Mouse (Mus musculus) limb, embryonic 12.5 days (tissue): ENCODE measurements at regions not wholly inside any gene's neighbourhood (a gene's known extent, or its start where the extent isn't known, plus 50 kb on each side); places are given as distances from the start of the nearest gene placed in this dataset.

Experiments used
- ATAC-seq: fragments of 200-750 bp; cut with Nextera tagmentation; 2 replicates; pipeline ENCODE4 v1.8.0; 2017; ENCODE audit warnings: low read depth, moderate TSS enrichment; ENCODE audit not compliant: insufficient number of reproducible peaks, insufficient read depth, low FRiP score, low TSS enrichment
- H3K27ac ChIP-seq: fragments of 300-500 bp; sonication (generic); 2 replicates; pipeline ENCODE4 v1.5.1; 2016; ENCODE audit warnings: mild to moderate bottlenecking, moderate library complexity
- H3K27me3 ChIP-seq: fragments of 300-500 bp; sonication (generic); 2 replicates; pipeline ENCODE4 v1.6.1; 2016; ENCODE audit warnings: mild to moderate bottlenecking, moderate library complexity
- H3K36me3 ChIP-seq: fragments of 300-500 bp; sonication (generic); 2 replicates; pipeline ENCODE4 v1.6.1; 2016; ENCODE audit warnings: mild to moderate bottlenecking, moderate library complexity
- H3K4me1 ChIP-seq: fragments of 300-500 bp; sonication (generic); replicated peaks from 2 replicates; pipeline ENCODE4 v1.6.1; 2016
- H3K4me2 ChIP-seq: fragments of 300-500 bp; sonication (generic); 2 replicates; pipeline ENCODE4 v1.6.1; 2016; ENCODE audit warnings: mild to moderate bottlenecking, moderate library complexity
- H3K4me3 ChIP-seq: fragments of 300-500 bp; sonication (generic); replicated peaks from 2 replicates; pipeline ENCODE4 v1.5.1; 2016; ENCODE audit warnings: mild to moderate bottlenecking
- H3K9ac ChIP-seq: fragments of 300-500 bp; sonication (generic); replicated peaks from 2 replicates; pipeline ENCODE4 v1.6.1; 2016; ENCODE audit warnings: mild to moderate bottlenecking, moderate library complexity
- H3K9me3 ChIP-seq: fragments of 300-500 bp; sonication (generic); 2 replicates; pipeline ENCODE4 v1.6.1; 2016; ENCODE audit warnings: mild to moderate bottlenecking, moderate library complexity
- WGBS: fragments of 180-500 bp; shearing (Covaris S2); methylation state at CpG from one replicate; pipeline ENCODE4 v1.1.7; 2016; 5-methylcytosine and 5-hydroxymethylcytosine counted together

DNA sequence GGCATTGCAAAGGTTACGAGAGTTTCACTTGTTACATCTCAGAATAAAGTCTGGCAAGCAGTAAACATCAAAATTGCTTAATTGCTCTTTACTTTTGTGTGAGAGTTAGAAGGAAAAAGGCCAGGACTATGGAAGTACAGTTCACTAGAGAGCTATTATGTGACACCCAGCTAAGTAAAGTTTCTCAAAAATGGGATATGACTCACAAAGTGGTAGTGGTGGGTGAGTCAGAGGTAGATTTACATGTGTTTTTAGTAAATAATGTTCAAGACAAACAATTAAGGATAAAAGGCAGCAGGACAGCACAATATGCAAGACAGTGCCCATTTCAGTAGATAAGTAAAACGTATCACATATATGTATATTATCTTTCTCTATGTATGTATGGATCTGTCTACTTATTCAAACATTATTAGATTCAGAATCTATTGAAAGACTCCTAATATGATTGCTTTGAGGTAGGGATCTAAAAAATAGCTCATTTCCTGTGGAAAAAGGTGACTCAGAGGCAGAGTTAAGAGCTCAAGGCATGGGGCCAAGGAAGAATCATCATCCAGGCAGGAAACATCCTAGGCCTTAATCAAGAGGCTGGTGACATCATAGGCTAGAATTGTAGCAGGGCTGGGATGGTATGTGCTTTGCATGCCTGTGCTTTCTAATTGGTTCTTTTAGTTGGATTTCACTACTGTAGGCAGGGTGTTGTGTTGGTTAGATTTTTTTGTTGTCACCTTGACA is 211.2 kb downstream of the C1d start:
- Histone ChIP-seq H3K9ac (no peak overlapping the region), H3K36me3 (no peaks in the 10 kb centered on the region), H3K27ac (no peak overlapping the region), H3K4me3 (no peak overlapping the region), H3K27me3 (peaks cover 9% of the 10 kb centered on the region), H3K4me2 (no peak overlapping the region), H3K4me1 (no peaks in the 10 kb centered on the region), H3K9me3 (no peaks in the 10 kb centered on the region)
- 87% methylated on average over 2 of the region's 2 CpGs for WGBS
- ATAC-seq, result no peak

DNA sequence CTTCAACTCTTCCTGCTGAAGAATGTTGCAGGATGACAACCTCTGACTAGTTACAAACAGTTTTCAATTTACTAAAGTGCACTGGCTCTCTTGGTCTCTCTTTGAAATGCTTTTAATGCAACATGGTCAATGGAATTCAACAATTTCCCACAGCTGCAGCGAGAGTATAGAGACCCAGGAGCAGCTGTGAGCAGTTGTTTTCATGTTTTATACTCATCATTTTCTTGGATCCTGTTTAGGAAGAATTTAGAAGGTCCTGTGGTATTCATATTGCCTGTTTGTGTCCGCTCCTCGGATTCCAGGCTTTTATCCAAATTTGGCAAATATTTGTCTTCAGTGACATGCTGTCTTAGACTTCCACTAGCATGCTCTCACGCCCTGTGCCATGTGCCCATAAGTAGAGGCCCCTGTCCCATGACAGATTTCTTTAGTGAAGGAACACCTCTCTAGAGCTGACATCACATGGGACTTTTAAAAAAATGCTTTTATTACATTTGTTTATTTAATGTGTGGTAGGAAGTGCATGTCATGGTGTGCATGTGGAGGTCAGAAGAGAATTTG is 224.1 kb downstream of the C1d start:
- no peak overlapping the region for H3K4me2 ChIP-seq
- no peak overlapping the region for H3K9ac ChIP-seq
- H3K4me1 ChIP-seq, result no peaks in the 10 kb centered on the region
- ATAC-seq, result no peak
- H3K27me3 ChIP-seq, result no peaks in the 10 kb centered on the region
- no peak overlapping the region for H3K4me3 ChIP-seq
- no peaks in the 10 kb centered on the region for H3K36me3 ChIP-seq
- WGBS, result 78% methylated on average over 4 of the region's 4 CpGs
- no peak overlapping the region for H3K27ac ChIP-seq
- H3K9me3 ChIP-seq, result no peaks in the 10 kb centered on the region

DNA sequence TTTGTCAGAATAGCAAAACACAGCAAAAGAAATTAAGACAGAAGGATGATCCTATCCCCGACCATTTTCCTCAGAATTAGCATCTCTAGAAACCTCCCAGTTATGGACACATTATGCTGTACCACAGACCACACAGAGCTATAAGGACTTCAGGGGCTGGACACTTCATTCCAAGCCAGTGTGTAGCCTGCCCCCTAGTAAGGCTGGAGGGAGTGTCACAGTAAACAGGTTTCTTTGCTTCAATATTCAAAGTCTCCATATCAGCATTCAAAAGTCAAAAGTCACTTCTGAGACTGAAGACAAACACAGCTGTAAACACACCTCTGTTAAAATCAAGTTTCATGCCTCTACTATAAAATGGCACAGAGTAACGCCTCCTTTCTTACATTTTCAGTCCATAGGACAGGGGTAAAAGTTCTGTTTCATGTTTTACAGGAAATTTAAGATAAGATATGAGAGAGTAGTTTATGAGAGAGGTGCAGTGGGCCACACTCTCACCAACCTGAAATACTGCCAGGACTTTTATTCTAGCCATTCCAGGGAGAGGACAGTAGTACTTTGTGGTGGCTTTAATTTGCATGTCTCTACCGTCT is 226.6 kb downstream of the C1d start:
- Histone ChIP-seq H3K27me3 (no peaks in the 10 kb centered on the region), H3K4me1 (no peaks in the 10 kb centered on the region), H3K36me3 (no peaks in the 10 kb centered on the region), H3K27ac (no peak overlapping the region), H3K4me2 (no peak overlapping the region), H3K9me3 (no peaks in the 10 kb centered on the region), H3K9ac (no peak overlapping the region), H3K4me3 (no peak overlapping the region)
- ATAC-seq, result no peak
- WGBS, result 78% methylated on average over 3 of the region's 3 CpGs

DNA sequence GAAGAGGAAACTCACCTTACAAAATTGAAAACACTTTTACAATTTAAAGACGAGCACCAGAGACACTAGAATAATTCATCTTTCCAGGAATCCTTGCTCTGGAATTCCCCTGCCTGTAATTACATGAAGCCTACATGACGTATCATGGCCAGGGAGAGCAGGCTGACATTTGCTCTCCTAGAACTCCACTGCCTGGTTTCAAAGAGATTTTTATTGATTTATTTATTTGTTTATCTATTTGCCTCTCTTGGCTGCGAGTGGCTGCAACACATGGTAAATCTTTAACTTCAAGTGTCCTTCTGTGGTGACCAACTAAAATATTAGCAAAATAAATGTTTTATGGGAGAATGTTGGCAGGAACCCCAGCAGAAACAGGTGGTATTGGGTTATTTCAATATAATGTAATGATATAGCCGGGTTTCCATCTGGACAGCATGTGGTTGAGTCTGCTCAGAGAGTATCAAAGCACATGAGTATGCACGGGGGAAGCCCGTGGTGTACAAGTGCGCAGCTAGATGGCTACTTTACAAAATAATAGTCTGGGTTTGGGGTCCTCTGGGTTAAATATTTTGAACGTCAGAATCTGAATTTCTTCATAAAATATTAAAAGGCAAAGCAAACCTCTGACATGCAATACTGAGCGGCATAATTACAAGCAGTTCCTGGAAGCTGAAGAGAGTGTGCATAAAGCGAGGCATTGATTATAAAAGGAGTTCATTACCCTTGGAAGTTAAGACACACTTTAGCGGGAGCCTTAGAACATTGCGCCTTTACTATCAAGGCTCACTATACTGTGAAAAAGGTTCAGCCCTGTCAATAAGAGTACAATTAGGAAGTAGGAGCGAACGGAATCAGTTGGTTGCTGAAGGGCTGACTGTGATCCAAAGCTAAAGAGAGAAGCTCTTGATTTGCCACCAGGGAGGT is 244.0 kb downstream of the C1d start:
- 49% methylated on average over 14 of the region's 14 CpGs for WGBS
- Histone ChIP-seq H3K4me3 (no peak overlapping the region), H3K4me1 (peaks cover 10% of the 10 kb centered on the region; the same call in 1 of the 2 replicates), H3K9ac (no peak overlapping the region), H3K4me2 (no peak overlapping the region), H3K27ac (no peak overlapping the region; the same call in 1 of the 2 replicates), H3K27me3 (no peaks in the 10 kb centered on the region), H3K36me3 (no peaks in the 10 kb centered on the region), H3K9me3 (no peaks in the 10 kb centered on the region)
- peak; percentile 88 for ATAC-seq

DNA sequence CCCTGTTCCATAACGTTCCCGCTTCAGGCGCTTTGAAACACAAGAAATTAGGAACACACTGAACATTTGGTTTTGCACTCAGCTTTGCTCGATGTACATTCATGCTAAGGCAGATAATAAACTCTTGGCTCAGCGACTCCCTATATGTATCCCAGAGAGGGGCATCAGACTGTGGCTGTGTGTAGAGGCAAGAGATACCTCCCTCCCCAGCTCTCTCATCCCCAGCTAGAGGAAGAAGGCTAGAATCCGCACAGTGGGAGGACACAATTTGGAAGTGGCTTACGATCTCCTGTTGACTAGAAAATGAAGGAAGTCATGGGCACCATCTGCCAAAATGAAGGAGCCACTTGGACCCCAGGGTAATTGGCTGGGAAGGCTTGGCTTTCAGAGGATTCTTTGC is 244.7 kb downstream of the C1d start:
- no peak overlapping the region for H3K9ac ChIP-seq
- peaks cover 10% of the 10 kb centered on the region; the same call in 1 of the 2 replicates for H3K4me1 ChIP-seq
- no peak overlapping the region for H3K4me3 ChIP-seq
- 76% methylated on average over 7 of the region's 7 CpGs for WGBS
- H3K4me2 ChIP-seq, result no peak overlapping the region
- H3K9me3 ChIP-seq, result no peaks in the 10 kb centered on the region
- no peak overlapping the region; the same call in 1 of the 2 replicates for H3K27ac ChIP-seq
- no peaks in the 10 kb centered on the region for H3K36me3 ChIP-seq
- no peaks in the 10 kb centered on the region for H3K27me3 ChIP-seq
- no peak for ATAC-seq

DNA sequence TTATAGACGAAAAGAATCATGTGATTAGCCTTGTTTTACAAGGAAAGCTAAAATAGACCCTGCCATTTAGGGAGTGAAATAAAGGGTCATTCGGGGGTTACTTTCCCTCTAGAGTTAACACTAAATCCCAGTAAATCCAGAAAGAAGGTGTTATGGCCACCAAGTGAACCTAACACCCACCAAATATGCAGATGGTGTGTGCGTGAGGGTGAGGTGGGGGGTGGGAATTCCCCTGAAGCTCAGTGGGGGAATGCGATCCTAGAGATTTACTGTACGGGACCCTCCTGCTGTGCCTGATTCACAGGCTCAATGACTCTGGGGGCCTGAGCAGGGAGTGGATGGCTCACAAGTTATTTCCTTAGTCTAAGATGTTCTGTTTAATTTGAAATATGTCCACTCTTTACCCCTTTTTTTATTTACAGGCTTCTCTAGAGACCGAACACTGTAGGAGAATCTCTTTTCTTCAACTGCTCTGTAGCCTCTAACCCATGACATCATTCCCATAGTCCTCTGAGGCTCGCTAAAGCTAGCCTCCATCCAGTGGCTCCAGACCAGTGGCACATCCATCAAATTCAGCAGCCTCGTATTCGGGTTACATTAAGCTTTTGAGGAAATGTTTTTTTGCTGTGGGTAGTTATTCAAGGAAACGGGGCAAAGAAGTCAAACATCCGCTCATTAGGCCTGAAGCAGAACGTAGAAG is 265.0 kb downstream of the C1d start:
- Histone ChIP-seq H3K9me3 (no peaks in the 10 kb centered on the region), H3K9ac (no peak overlapping the region), H3K27me3 (peaks cover 4% of the 10 kb centered on the region; the same call in 1 of the 2 replicates), H3K27ac (no peak overlapping the region), H3K36me3 (no peaks in the 10 kb centered on the region), H3K4me3 (no peak overlapping the region), H3K4me1 (peaks cover 20% of the 10 kb centered on the region), H3K4me2 (no peak overlapping the region)
- WGBS, result 44% methylated on average over 12 of the region's 12 CpGs
- ATAC-seq, result peak; percentile 88

DNA sequence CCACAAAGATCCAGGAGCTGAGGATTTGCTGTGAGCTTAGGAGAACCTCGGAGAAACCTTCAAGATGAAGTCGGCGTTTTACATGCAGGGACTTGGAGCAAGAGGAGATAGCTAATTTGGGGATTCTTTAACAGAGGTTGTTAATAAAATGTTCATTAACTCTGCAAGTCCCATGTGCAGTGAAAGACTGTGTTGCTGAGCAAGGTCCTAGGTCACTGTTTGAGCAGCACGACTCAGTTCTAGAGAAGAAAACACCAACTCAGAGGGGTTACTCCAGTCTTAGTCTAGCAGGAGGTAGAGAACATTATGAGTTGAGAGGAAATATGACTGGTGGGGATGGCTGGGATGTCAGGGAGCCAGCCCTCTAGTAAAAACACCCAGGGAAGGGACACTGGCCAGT is 265.9 kb downstream of the C1d start:
- WGBS, result 87% methylated on average over 4 of the region's 4 CpGs
- Histone ChIP-seq H3K4me3 (no peak overlapping the region), H3K36me3 (no peaks in the 10 kb centered on the region), H3K27ac (no peak overlapping the region), H3K9me3 (no peaks in the 10 kb centered on the region), H3K9ac (no peak overlapping the region), H3K4me1 (peaks cover 20% of the 10 kb centered on the region), H3K27me3 (peaks cover 4% of the 10 kb centered on the region; the same call in 1 of the 2 replicates), H3K4me2 (no peak overlapping the region)
- no peak for ATAC-seq

DNA sequence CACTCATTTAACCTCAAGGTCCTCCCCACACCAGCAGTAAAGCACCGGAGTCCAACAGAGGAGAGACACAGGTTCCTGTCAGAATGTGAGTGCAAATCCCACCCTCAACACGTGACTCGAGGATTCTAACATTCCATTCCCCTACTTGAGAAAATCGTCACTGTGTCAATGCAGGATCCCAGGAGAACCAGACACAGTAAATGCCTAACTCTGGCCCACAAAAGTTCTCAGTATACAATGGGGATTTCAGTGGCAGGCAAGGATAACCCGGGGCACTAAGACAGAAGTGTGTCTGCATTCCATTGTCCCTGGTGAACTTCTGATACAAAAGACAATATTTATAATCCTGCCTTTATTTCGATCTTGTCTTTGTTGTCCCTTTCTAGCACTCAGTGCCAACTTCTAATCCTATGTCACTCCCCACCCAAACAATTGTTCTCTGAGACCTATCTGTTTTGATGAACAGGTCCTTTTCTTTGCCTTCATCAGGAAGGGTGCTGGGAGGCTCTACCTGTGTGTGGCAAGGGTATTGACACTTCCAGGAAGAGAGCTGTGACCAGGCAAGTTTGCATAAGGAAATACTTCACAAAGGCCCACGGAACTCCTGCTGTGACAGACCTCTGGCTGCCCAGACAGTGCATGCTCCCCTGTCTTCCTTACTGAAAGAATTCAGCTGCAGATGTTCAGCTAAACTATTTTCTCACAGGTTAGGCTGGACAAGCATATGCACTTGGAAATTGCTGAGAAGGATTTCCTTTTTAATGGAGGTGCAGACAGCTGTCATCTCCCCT is 267.8 kb downstream of the C1d start:
- ATAC-seq, result no peak
- 55% methylated on average over 7 of the region's 7 CpGs for WGBS
- no peaks in the 10 kb centered on the region for H3K9me3 ChIP-seq
- H3K9ac ChIP-seq, result no peak overlapping the region
- no peak overlapping the region for H3K27ac ChIP-seq
- H3K36me3 ChIP-seq, result no peaks in the 10 kb centered on the region
- no peak overlapping the region for H3K4me3 ChIP-seq
- H3K27me3 ChIP-seq, result peaks cover 4% of the 10 kb centered on the region; the same call in 1 of the 2 replicates
- no peak overlapping the region for H3K4me2 ChIP-seq
- peaks cover 20% of the 10 kb centered on the region for H3K4me1 ChIP-seq

DNA sequence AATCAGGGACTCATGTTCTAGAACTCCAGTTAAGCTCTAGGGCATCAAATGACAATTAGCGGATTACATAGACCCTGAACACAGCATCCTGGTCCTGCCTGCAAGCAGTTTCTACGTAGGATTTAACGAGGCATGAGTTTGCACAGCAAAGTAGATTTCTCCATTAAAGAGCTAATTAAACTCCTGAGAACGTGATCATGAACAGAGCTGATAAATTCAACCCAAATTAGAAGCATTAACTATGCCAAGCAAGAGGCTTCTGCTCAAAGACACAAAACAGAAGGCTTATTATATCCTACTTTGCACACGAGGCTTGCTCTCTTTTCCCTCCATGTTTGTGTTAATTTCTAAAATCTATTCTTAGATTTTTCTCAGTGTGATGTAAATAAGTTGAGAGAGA is 269.1 kb downstream of the C1d start:
- no peak overlapping the region for H3K4me3 ChIP-seq
- no peak overlapping the region for H3K9ac ChIP-seq
- peaks cover 20% of the 10 kb centered on the region for H3K4me1 ChIP-seq
- no peak overlapping the region for H3K4me2 ChIP-seq
- ATAC-seq, result no peak
- no peaks in the 10 kb centered on the region for H3K36me3 ChIP-seq
- peaks cover 4% of the 10 kb centered on the region; the same call in 1 of the 2 replicates for H3K27me3 ChIP-seq
- H3K9me3 ChIP-seq, result no peaks in the 10 kb centered on the region
- H3K27ac ChIP-seq, result no peak overlapping the region
- WGBS, result 31% methylated on average over 5 of the region's 5 CpGs

DNA sequence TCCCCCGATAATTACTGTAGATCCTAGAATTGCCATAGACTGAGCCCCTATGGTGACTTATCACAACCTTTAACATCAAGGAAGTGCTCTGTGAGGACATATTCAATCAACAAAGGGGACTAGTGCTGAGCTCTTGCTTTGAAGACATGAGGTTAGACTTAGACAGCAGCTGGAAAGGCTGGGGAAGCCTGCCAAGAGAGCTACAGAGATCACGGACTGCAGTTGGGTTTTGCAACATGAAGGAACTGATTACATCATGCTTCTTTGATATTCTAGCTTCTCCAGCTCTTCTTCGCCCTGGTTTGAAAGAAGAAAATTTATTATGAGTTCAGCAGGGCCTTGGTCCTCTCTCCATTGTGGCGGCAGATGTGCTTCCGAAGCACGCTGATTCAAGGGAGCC is 271.2 kb downstream of the C1d start:
- Histone ChIP-seq H3K9me3 (no peaks in the 10 kb centered on the region), H3K27ac (no peak overlapping the region), H3K27me3 (no peaks in the 10 kb centered on the region), H3K4me1 (peaks cover 10% of the 10 kb centered on the region), H3K4me2 (no peak overlapping the region), H3K36me3 (no peaks in the 10 kb centered on the region), H3K9ac (no peak overlapping the region), H3K4me3 (no peak overlapping the region)
- no peak for ATAC-seq
- WGBS, result 88% methylated on average over 6 of the region's 6 CpGs
